Mouse (Mus musculus) erythroblast, embryonic 14.5 days (primary cell): ENCODE data around the gene Pum1. TPM values are rescaled to one million over a fixed set of nuclear protein-coding genes. Genes with fewer than 3 reads are reported as not detected.
"Not testable (repeated sequence)": the region's sequence is repeated elsewhere in the genome, so short reads cannot be mapped to it uniquely, and the experiment has no call there.

Experiments
- H3K27me3 ChIP-seq: 2 replicates; pipeline ENCODE4 v1.6.1; 2012; ENCODE audit warnings: inconsistent platforms; ENCODE audit not compliant: control insufficient read depth
- H3K36me3 ChIP-seq: 2 replicates; pipeline ENCODE4 v1.6.1; 2012; ENCODE audit warnings: mild to moderate bottlenecking, inconsistent platforms; ENCODE audit not compliant: control insufficient read depth
- H3K4me1 ChIP-seq: 2 replicates; pipeline ENCODE4 v1.6.1; 2012; ENCODE audit warnings: inconsistent platforms; ENCODE audit not compliant: control insufficient read depth
- H3K4me3 ChIP-seq: replicated peaks from 2 replicates; pipeline ENCODE3; 2012; ENCODE audit warnings: moderate library complexity, mild to moderate bottlenecking, inconsistent platforms
- H3K9me3 ChIP-seq: 2 replicates; pipeline ENCODE4 v1.6.1; 2012; ENCODE audit warnings: low read length, inconsistent platforms, mixed read lengths; ENCODE audit not compliant: control insufficient read depth
- GATA1 ChIP-seq: IDR thresholded peaks from 2 replicates; pipeline ENCODE4 v1.6.1; 2012; ENCODE audit warnings: low read length, inconsistent platforms, mixed read lengths
- TAL1 ChIP-seq: IDR thresholded peaks from 3 replicates; pipeline ENCODE4 v1.6.1; 2012; ENCODE audit warnings: low read length, inconsistent platforms, mixed read lengths
- polyA plus RNA-seq: library from polyadenylated mRNA; stranded (reverse); fragments of >175 nt; gene quantifications from 2 replicates; pipeline ENCODE4 v1.2.3, GENCODE M21; 2012

The Pum1 gene
- polyA plus RNA-seq, 1 experiment = 3.1 TPM

DNA sequence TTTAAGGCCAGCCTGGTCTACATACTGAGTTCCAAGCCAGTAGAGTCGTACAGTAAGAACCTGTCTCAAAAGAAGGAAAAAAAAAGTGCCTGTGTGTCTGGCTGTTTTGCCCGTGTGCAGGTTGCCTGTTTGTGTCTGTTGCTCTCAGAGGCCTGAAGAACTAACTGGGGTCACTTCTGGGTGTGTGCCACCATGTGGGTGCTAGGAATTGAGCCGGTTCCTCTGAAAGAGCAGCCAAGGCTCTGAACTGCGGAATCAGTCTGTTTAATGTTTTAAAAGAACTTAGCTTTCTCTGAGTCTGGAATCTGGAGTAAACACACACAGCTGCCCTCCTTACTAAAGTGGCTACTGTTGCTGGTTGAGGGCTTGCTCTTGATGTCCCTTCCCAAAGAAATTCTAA lies 11.8 kb upstream of the Pum1 start:
- H3K4me3 ChIP-seq = no peak overlapping the region
- no peaks in the 10 kb centered on the region for H3K36me3 ChIP-seq
- H3K27me3 ChIP-seq = peaks cover 4% of the 10 kb centered on the region; the same call in 1 of the 2 replicates
- H3K9me3 ChIP-seq = no peaks in the 10 kb centered on the region
- peaks cover 7% of the 10 kb centered on the region for H3K4me1 ChIP-seq
- no peak for TF ChIP-seq GATA1
- no peak for TF ChIP-seq TAL1

GRCm38 (mm10) chr4:130652546-130652945 lies 10.6 kb upstream of the Pum1 start:
- Histone ChIP-seq H3K4me3 (no peak overlapping the region), H3K36me3 (no peaks in the 10 kb centered on the region), H3K4me1 (peaks cover 10% of the 10 kb centered on the region), H3K9me3 (no peaks in the 10 kb centered on the region), H3K27me3 (peaks cover 4% of the 10 kb centered on the region; the same call in 1 of the 2 replicates)
- TF ChIP-seq GATA1 = no peak
- no peak for TF ChIP-seq TAL1

- no peak for TF ChIP-seq GATA1
- no peak for TF ChIP-seq TAL1
- H3K9me3 ChIP-seq = no peaks in the 10 kb centered on the region
- no peaks in the 10 kb centered on the region for H3K27me3 ChIP-seq
- H3K4me3 ChIP-seq = no peak overlapping the region
- no peaks in the 10 kb centered on the region for H3K36me3 ChIP-seq
- peaks cover 60% of the 10 kb centered on the region for H3K4me1 ChIP-seq
Observed at GRCm38 (mm10) chr4:130657820-130658565, 5.1 kb upstream of the Pum1 start.

DNA sequence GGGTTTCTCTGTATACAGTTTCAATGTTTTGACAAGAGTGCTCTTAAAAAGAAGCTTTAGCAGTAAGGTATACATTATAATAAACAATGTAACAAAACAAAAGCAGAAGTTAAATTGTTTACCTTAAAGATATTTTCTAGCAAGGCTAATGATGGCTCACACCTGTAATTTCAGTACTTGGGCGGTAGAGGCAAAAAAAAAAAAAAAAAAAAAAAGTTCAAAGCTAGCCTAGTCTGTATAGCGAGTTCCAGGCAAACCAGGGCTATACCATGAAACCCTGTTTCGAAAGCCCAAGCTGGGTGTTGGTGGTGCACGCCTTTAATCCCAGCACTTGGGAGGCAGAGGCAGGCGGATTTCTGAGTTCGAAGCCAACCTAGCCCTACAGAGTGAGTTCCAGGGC lies 3.7 kb upstream of the Pum1 start:
- H3K36me3 ChIP-seq = peaks cover 7% of the 10 kb centered on the region
- H3K4me1 ChIP-seq = peaks cover 63% of the 10 kb centered on the region
- TF ChIP-seq TAL1 (no peak), GATA1 (no peak)
- H3K4me3 ChIP-seq = no peak overlapping the region
- no peaks in the 10 kb centered on the region for H3K27me3 ChIP-seq
- H3K9me3 ChIP-seq = no peaks in the 10 kb centered on the region

- H3K4me1 ChIP-seq = peaks cover 62% of the 10 kb centered on the region
- no peak overlapping the region for H3K4me3 ChIP-seq
- no peaks in the 10 kb centered on the region for H3K9me3 ChIP-seq
- H3K27me3 ChIP-seq = no peaks in the 10 kb centered on the region
- H3K36me3 ChIP-seq = peaks cover 12% of the 10 kb centered on the region
- no peak for TF ChIP-seq GATA1
- TF ChIP-seq TAL1 = no peak
Observed at GRCm38 (mm10) chr4:130660106-130660505, 3.0 kb upstream of the Pum1 start.

DNA sequence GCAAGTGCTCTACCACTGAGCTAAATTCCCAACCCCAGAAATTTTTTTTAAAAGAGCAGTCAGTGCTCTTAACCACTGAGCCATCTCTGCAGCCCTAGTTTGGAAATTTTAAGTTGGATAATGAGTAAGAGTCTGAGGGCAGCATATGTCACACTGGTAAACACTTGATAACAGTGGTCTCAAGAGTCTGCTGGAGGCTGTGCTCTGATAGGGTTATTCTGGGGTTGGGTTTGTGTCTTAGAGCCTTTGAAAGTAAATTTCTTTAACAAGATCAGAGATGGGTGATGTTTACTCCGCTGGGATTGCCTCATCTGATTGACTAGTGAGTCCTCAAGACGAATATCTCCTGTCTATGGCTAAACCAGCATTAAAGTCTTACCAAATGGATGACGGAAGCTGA lies 2.0 kb upstream of the Pum1 start:
- Histone ChIP-seq H3K27me3 (no peaks in the 10 kb centered on the region), H3K4me1 (peaks cover 69% of the 10 kb centered on the region), H3K36me3 (peaks cover 22% of the 10 kb centered on the region), H3K9me3 (no peaks in the 10 kb centered on the region), H3K4me3 (peak overlapping the region; percentile 100)
- TF ChIP-seq TAL1 (peak; percentile 53; the same call in 2 of the 3 replicates), GATA1 (no peak)

- peaks cover 31% of the 10 kb centered on the region for H3K36me3 ChIP-seq
- H3K27me3 ChIP-seq, H3K9me3 ChIP-seq: not testable (repeated sequence)
- H3K4me3 ChIP-seq = peak overlapping the region; percentile 100
- peaks cover 76% of the 10 kb centered on the region for H3K4me1 ChIP-seq
Observed at GRCm38 (mm10) chr4:130662305-130662704, 816 bp upstream of the Pum1 start.

- Histone ChIP-seq H3K36me3 (peaks cover 47% of the 10 kb centered on the region), H3K27me3 (no peaks in the 10 kb centered on the region), H3K4me3 (peak overlapping the region; percentile 100), H3K4me1 (peaks cover 77% of the 10 kb centered on the region), H3K9me3 (no peaks in the 10 kb centered on the region)
- TF ChIP-seq TAL1 (no peak), GATA1 (no peak)
Observed at GRCm38 (mm10) chr4:130663810-130664401, 785 bp downstream of the Pum1 start.

DNA sequence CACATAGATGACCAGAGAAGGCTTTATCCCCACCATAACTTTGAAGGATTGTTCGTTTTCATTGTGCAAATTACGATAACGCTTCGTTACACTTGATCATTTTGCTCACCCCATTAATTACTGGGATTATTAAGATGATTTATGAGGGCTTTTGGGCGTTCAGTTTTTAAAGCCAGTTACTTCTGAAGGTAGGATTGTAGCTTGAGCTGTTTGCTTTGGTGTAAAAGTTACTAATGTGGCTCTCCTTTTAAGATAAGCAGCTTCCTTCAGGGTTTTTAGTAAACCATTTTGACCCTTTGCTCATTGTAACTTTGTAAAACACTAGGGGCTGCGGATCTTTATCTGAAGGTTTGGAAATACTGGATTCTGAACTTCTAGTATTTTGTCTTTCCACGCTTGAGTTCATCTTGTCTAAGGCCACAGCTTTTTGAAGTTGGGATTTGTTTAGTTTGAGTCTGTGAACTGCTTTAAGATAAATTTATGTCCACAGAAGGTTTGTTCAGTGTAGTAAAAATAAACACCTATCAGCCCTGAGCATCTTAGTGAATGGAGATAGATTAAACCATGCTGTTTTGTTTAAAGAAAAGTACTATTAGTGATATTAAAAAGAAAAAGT lies 1.4 kb downstream of the Pum1 start:
- no peaks in the 10 kb centered on the region for H3K27me3 ChIP-seq
- no peak for TF ChIP-seq TAL1
- no peak for TF ChIP-seq GATA1
- H3K36me3 ChIP-seq = peaks cover 53% of the 10 kb centered on the region
- H3K4me1 ChIP-seq = peaks cover 75% of the 10 kb centered on the region
- H3K9me3 ChIP-seq = no peaks in the 10 kb centered on the region
- peak overlapping the region; percentile 100 for H3K4me3 ChIP-seq
